Mouse (Mus musculus): ENCODE data around the gene Gkn1. TPM values are rescaled to one million over a fixed set of nuclear protein-coding genes. Genes with fewer than 3 reads are reported as not detected.
A peak's percentile ranks its signal among the peaks of the same experiment; 100 is the strongest.

Gkn1 gene
- not detected for total RNA-seq (2021)
- long read RNA-seq, experiment 1, result 0 reads
- long read RNA-seq, experiment 2, result 0 reads

GRCm38 (mm10) chr6:87350829-87351228 lies at the start of gene Gkn1:
Gene Gkn1 (minus strand): TSS chr6:87350942.
- DNase-seq, result no peak

- no peak for DNase-seq
These were observed 49.3 kb upstream of the Gkn1 start for GRCm38 (mm10) chr6:87399886-87400566.

GRCm38 (mm10) chr6:87399137-87399536 lies 48.4 kb upstream of the Gkn1 start:
- peak; percentile 83 for DNase-seq

GRCm38 (mm10) chr6:87394783-87395182 lies 44.0 kb upstream of the Gkn1 start:
- no peak for DNase-seq

GRCm38 (mm10) chr6:87393466-87394205 lies 42.9 kb upstream of the Gkn1 start:
- DNase-seq, result no peak

- DNase-seq, result no peak
These were observed 38.8 kb upstream of the Gkn1 start for GRCm38 (mm10) chr6:87389455-87389989.

- no peak for DNase-seq
These were observed 38.1 kb upstream of the Gkn1 start, which contains the start of gene Gkn3 for GRCm38 (mm10) chr6:87388877-87389276. Gene Gkn3 (minus strand): TSS chr6:87388935.

GRCm38 (mm10) chr6:87386681-87387080 lies 35.9 kb upstream of the Gkn1 start:
- DNase-seq, result no peak

- DNase-seq, result peak; percentile 65
These were observed 35.5 kb upstream of the Gkn1 start for GRCm38 (mm10) chr6:87386203-87386602.

GRCm38 (mm10) chr6:87384761-87385160 lies 34.0 kb upstream of the Gkn1 start:
- DNase-seq, result no peak

GRCm38 (mm10) chr6:87383926-87384691 lies 33.4 kb upstream of the Gkn1 start:
- DNase-seq, result no peak

GRCm38 (mm10) chr6:87373057-87373456 lies 22.3 kb upstream of the Gkn1 start, which contains the start of gene Gkn2:
Gene Gkn2 (plus strand): TSS chr6:87373357.
- DNase-seq, result no peak

- no peak for DNase-seq
These were observed 18.5 kb upstream of the Gkn1 start for GRCm38 (mm10) chr6:87369223-87369622.

GRCm38 (mm10) chr6:87354441-87354840 lies 3.7 kb upstream of the Gkn1 start:
- no peak for DNase-seq

GRCm38 (mm10) chr6:87335935-87336295 lies 14.8 kb downstream of the Gkn1 start:
- no peak for DNase-seq

- peak; percentile 57 for DNase-seq
These were observed 15.4 kb downstream of the Gkn1 start, which contains the start of gene Antxr1 for GRCm38 (mm10) chr6:87335091-87335934. Gene Antxr1 (minus strand): TSS chr6:87335821.

GRCm38 (mm10) chr6:87334361-87335090 lies 16.2 kb downstream of the Gkn1 start:
- peak; percentile 54 for DNase-seq

- DNase-seq, result no peak
These were observed 18.4 kb downstream of the Gkn1 start for GRCm38 (mm10) chr6:87332380-87332779.

GRCm38 (mm10) chr6:87328265-87329173 lies 22.2 kb downstream of the Gkn1 start:
- no peak for DNase-seq

GRCm38 (mm10) chr6:87326932-87327331 lies 23.8 kb downstream of the Gkn1 start:
- no peak for DNase-seq
